Mouse (Mus musculus): ENCODE measurements around the gene Sox5.

Sox5 gene

DNA sequence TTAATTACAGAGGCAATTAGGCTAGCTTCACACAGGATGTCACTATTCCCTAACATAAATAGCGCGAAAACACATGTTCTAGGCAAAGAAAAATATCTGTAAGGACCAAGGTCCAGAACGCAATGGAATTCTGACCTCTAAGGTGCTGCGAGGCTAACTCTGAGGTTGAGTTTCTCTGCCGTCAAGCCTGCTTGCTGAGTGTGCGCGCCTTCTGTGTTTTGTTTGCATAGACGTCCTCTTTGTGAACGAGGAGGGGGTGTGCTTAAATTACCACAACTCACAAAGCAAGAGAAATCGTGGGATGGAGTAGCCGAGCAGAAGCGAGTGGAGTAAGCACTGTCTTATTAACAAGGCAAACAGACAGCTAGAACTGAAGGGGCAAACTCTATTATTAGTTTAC is 202.5 kb downstream of the Sox5 start:
- DNase-seq (ENCODE audit: low read depth), result no peak

GRCm38 (mm10) chr6:144570850-144571249 is 210.9 kb downstream of the Sox5 start:
- DNase-seq (ENCODE audit: low read depth), result no peak

GRCm38 (mm10) chr6:144565827-144566226 is 215.9 kb downstream of the Sox5 start:
- no peak for DNase-seq (ENCODE audit: low read depth)

DNA sequence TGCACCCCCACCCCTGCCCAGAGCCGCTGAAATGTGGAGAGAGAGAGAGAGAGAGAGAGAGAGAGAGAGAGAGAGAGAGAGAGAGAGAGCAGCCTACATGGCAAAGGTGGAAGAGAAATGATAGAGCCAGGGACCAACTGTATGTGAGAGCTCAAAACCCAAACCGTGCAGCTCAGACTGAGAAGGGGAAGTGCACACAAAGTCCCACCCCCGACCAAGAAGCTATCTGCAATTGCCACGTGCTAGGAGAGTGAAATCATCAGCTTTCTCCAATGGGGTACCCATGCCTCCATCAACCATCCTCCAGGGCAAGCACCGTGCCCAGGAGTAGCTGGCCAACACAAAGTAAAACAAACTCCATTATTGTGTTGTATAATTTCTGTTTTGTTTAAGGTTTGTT is 220.1 kb downstream of the Sox5 start:
- no peak for DNase-seq (ENCODE audit: low read depth)

- DNase-seq (ENCODE audit: low read depth), result no peak
Measured at GRCm38 (mm10) chr6:144560211-144560610, 221.6 kb downstream of the Sox5 start.

- no peak for DNase-seq (ENCODE audit: low read depth)
Measured at GRCm38 (mm10) chr6:144553476-144553875, 228.3 kb downstream of the Sox5 start.

DNA sequence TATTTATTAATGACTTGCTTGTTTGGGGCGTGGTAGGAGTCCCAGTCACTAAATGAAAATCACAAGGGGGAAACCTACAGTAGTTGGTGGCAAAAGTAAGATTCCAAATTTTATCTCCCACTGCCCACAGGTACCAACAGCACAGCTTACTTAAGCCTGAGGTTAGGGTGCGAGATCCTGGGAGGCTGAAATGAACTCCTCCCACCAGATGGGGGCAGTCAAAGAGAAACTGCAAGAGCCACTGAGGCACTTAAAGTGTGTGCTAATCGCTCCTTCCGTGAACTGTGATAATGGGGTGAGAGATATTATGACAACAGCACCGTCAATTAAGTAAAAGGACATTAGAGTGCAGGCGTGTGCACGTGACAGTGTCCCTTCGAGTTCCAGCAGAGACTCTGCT is 232.8 kb downstream of the Sox5 start:
- DNase-seq (ENCODE audit: low read depth), result no peak

DNA sequence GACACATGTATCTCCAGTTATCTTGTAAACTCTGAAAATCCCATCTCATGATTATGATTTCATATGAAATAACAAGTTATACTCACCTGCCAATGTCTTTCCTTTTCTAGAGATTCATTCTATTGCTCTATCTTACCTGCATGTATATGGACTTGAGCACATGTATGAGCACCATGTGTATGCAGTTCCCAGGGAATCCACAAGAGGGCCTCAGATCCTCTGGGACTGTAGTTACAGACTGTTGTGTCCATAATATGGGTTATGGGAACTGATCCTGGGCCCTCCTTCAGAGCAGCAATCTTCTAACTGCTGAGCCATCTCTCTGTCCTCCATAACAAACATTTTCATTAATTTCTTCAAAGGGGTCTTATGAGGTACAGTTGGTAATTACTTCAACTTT is 234.6 kb downstream of the Sox5 start:
- no peak for DNase-seq (ENCODE audit: low read depth)

DNA sequence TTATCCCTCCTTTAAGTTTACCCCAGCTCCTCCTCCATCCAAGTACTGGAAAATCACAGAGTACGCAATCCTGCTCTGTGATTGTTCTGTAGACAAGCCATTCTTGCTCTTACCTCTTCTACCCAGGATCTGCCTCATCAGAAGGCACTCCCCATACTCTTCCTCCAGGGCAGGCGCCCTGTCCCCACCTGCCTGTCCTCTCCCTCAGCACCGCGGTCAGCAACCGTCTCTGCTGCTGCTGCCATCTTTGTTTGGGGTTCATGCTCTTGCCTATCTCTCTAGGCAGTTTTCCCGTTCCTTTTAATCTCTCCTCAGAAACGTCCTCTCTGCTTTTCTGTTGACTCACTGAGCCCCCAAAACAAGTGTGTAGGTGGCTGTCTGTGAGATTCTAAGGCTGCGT is 236.2 kb downstream of the Sox5 start:
- no peak for DNase-seq (ENCODE audit: low read depth)

GRCm38 (mm10) chr6:144541316-144541715 is 240.5 kb downstream of the Sox5 start:
- no peak for DNase-seq (ENCODE audit: low read depth)

DNA sequence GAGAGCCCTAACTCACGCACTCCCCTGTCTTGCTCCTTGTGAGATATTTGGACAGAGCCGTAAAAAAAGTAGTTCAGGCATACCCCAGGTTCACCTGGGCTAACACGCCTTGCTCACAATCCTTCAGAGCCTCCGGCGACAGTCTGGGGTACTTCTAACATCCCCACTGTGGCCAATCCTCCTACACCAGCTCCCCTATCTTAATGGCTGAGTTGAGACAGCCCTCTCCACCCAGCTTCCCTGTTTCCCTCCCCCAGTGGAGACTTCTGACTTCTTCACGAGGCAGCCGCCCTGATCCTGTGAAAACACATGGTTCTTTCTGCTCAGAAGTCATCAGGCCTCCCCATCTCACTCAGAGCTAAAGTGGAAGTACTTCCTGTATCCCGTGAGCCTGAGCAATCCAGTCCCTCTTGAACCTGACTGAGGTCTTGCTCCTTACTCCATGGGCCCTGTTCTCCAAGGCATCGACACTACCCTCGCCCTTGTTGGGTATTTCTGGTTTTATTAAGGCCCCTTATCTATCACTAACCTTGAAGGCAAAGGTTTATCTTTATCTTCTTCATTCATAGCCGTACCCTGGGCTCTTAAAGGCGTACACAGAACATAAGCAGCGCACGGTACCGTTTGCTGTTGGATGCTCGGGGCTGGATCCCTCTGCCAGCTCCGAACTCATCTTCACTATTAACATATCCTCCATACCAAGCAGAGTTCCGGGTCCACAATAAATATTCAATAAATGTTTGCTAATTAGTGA is 242.2 kb downstream of the Sox5 start:
- DNase-seq (ENCODE audit: low read depth), result no peak

DNA sequence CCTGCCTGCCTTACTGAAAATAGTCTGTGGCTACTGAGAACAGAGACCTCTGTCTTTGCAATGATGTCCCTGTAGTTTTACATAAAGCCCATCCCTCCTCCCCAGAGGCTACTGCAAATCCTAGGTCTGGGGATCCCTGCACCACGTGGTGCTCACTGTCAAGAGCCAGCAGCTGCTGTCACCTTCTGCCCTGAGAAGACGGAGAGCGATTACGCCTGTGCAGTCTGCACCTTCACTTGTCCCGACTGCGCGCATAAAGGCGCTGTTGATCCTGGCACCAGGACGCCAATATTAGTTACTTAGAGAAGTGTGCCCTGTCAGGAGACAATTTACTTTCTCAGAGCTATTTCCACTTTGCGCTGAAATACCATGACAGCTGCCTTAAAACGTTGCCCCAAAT is 258.3 kb downstream of the Sox5 start:
- DNase-seq (ENCODE audit: low read depth), result no peak

- DNase-seq (ENCODE audit: low read depth), result no peak
Measured at GRCm38 (mm10) chr6:144518811-144519210, 263.0 kb downstream of the Sox5 start.

DNA sequence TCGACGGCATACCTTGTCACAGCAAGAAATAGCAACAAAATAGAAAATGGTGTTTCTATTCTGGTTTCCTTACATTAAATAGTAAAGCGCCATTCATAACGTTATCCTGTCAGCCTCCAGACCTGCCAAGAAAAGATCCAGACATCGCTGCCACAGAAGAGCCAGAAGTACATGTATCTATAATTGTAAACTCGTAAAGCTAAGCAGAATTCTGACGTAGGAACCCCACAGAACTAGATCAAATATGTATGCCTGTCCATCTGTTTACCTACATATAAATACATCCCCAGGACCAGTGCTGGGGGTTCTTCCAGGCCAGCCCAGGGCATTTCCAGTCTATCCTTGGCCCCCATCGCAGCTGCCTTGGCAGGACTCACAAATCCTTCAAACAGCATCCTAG is 265.9 kb downstream of the Sox5 start:
- DNase-seq (ENCODE audit: low read depth), result no peak

GRCm38 (mm10) chr6:144513761-144514160 is 268.0 kb downstream of the Sox5 start:
- DNase-seq (ENCODE audit: low read depth), result no peak

- DNase-seq (ENCODE audit: low read depth), result no peak
Measured at GRCm38 (mm10) chr6:144511925-144512324, 269.9 kb downstream of the Sox5 start.

DNA sequence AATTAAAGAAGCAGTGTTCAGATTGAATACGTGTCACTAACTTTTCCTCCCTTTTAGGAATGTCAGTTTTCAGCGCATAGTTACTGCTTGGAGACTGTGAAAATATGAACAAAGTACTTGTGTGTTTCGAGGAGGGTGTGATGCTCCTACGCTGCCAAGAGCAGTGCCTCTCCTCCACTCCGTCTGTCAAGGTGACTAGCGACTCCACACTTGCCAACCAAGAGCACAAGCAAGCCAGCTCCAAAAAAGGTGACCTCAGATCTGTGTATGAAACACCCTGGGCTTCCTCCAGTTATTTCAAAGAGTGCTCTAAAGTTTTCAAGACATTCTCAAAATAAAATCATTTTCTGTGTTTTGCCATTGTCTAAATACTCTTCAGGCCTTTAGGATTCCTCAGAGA is 271.6 kb downstream of the Sox5 start:
- no peak for DNase-seq (ENCODE audit: low read depth)

GRCm38 (mm10) chr6:144504197-144504551 is 277.6 kb downstream of the Sox5 start:
- DNase-seq (ENCODE audit: low read depth), result no peak

DNA sequence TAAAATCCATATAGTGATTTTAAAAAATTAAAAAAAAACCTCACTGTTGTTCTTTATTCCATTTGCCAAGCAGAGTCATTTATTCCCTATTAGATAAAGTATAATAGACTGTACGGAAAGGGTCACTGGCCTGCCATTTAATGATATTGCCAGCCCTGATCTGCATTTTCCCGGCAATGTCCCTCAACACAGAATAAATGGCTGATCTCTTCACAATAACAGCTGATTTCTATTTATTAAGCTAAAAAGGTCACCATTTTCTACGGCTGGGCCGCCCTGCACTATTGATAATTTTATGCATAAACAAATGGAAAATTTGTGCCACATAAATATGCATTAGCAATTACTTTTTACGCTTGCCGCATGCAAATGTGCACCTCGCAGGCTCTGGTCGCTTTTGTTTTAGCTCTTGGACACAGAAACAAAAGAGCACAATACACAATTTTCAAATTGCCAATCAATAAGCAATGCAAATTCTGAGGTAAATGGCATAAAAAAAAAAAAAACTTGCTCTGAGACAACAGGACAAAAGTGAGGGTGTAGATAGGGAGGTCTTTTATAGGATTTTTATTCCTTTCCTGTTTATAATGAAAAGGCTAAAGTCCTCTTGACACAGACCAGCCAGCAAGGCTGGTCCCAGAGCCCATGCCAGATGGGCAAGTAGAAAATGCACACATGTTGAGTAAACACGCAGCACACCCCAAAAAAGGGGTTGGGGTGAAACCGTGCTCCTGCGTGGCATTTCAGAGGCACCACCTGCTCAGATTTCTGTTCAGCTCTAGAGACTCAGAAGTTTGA is 278.2 kb downstream of the Sox5 start:
- DNase-seq (ENCODE audit: low read depth), result no peak

DNA sequence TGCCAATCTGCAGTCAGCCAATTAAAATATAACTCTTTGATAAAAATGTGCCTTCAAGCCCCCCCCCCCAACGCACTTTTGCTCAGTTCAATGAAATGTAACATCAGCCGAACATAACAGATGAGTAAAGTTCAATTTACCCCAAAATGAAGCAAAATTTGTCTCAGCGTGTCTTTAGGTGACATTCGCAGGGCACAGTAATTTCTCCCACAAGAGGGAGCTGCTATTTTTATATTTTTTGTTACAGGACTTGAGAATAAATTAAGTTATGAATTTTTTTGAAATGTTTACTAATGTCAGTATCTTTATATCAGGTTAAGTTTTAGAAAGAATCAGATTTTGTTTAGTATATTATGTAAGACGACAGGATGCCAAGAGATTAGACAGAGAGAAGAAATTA is 280.3 kb downstream of the Sox5 start:
- DNase-seq (ENCODE audit: low read depth), result no peak

- DNase-seq (ENCODE audit: low read depth), result no peak
Measured at GRCm38 (mm10) chr6:144498177-144498576, 283.6 kb downstream of the Sox5 start.

DNA sequence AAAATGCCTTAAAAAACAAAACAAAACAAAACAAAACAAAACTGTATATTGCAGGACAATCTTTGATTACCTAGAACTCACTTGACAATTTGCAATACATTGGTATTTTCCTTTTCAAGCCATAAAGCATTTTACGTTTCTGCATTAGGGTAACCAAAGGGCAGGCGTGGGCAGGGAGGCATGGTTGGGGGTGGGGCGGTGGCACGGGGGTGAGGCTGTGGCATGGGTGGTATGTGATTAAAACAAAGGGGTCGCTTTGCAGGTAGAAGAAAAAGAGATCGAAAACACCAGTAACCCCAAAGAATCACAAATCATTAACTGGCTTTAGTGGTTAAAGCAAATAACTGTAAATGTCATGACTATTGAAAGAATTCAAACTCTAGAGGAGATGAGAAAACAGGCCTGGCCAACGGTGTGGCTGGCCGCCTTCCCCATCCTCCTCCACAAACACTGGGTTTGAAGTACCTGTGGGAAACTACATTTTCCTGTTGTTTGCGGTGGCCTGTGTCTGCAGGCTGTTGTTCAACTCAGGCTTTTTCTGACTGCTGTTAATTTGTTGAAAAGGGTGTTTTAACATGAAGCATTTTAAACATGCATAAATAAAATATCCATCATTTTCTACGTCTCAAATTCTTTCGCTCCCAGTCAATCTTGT is 289.9 kb downstream of the Sox5 start:
- no peak for DNase-seq (ENCODE audit: low read depth)

GRCm38 (mm10) chr6:144490896-144491295 is 290.9 kb downstream of the Sox5 start:
- DNase-seq (ENCODE audit: low read depth), result no peak
